Mouse (Mus musculus) midbrain, embryonic 14.5 days (tissue): ENCODE data around the gene Fmc1. TPM values are rescaled to one million over a fixed set of nuclear protein-coding genes. Genes with fewer than 3 reads are reported as not detected.

Experiments used
- ATAC-seq: fragments of 200-750 bp; cut with Nextera tagmentation; 2 replicates; pipeline ENCODE4 v1.8.0; 2017; ENCODE audit warnings: moderate number of reproducible peaks, moderate library complexity; ENCODE audit not compliant: low FRiP score, low TSS enrichment
- DNase-seq: peaks from one replicate; pipeline ENCODE4 v3.0.0-alpha.2; 2015
- H3K27ac ChIP-seq: fragments of 300-500 bp; sonication (generic); replicated peaks from 2 replicates; pipeline ENCODE4 v1.5.1; 2014; ENCODE audit warnings: mild to moderate bottlenecking, low read depth, low read length, moderate library complexity
- H3K27me3 ChIP-seq: fragments of 300-500 bp; sonication (generic); 2 replicates; pipeline ENCODE4 v1.6.1; 2014; ENCODE audit warnings: low read length, control low read depth, mixed read lengths; ENCODE audit not compliant: control insufficient read depth, insufficient read depth
- H3K36me3 ChIP-seq: fragments of 300-500 bp; sonication (generic); 2 replicates; pipeline ENCODE4 v1.6.1; 2014; ENCODE audit warnings: low read length, control low read depth; ENCODE audit not compliant: control insufficient read depth, insufficient read depth
- H3K4me1 ChIP-seq: fragments of 300-500 bp; sonication (generic); 2 replicates; pipeline ENCODE4 v1.6.1; 2014; ENCODE audit warnings: mild to moderate bottlenecking, antibody characterized with exemption, low read length, control low read depth; ENCODE audit not compliant: control insufficient read depth, insufficient read depth
- H3K4me2 ChIP-seq: fragments of 300-500 bp; sonication (generic); 2 replicates; pipeline ENCODE4 v1.6.1; 2014; ENCODE audit warnings: mild to moderate bottlenecking, low read length, moderate library complexity
- H3K4me3 ChIP-seq: fragments of 300-500 bp; sonication (generic); replicated peaks from 2 replicates; pipeline ENCODE4 v1.5.1; 2014; ENCODE audit warnings: low read depth, low read length
- H3K9ac ChIP-seq: fragments of 300-500 bp; sonication (generic); replicated peaks from 2 replicates; pipeline ENCODE4 v1.6.1; 2014; ENCODE audit warnings: mild to moderate bottlenecking, low read length, moderate library complexity
- H3K9me3 ChIP-seq: fragments of 300-500 bp; sonication (generic); 2 replicates; pipeline ENCODE4 v1.6.1; 2016; ENCODE audit warnings: low read length, control low read depth, mixed read lengths; ENCODE audit not compliant: control insufficient read depth
- WGBS: fragments of 180-500 bp; shearing (Covaris S2); extraction: QIAGEN DNeasy Blood & Tissue Kit; methylation state at CpG from one replicate; pipeline ENCODE4 v1.1.7; 2014; 5-methylcytosine and 5-hydroxymethylcytosine counted together
- microRNA-seq: library from miRNA; unstranded; fragments of <30 nt; microRNA quantifications from one replicate; pipeline ENCODE4, GENCODE M21; 2016
- polyA plus RNA-seq: library from polyadenylated mRNA; unstranded; fragments of >200 nt; fragmentation: Nextera tagmentation; extraction: Ambion mirVana; gene quantifications from 2 replicates; pipeline ENCODE4 v1.2.1, GENCODE M21; 2014

Gene Fmc1
- polyA plus RNA-seq, 1 experiment from 2014 or later = 178 TPM

DNA sequence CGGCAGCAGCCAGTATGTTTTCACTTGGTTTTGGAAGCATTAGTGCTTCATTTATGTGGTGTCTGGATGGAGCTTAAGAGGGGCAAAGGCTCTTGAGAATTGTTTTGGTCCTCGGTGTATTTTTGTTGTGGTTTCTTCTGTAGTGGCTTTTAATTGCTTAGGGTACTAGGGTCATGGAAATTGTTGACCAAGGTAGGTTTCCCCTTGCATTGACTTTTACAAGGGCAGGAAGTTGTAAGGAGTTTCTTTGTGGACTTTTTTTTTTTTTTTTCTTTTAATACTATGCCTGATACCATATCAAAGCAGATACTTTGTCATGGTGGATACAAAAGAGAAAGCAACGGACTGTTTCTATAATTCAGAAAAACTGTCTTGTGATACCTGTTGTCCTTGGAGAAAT lies 48.4 kb downstream of the Fmc1 start:
- DNase-seq (no peak), ATAC-seq (no peak)
- Histone ChIP-seq H3K27ac (no peak overlapping the region), H3K9ac (no peak overlapping the region), H3K36me3 (peaks cover 35% of the 10 kb centered on the region), H3K27me3 (no peaks in the 10 kb centered on the region), H3K4me1 (no peaks in the 10 kb centered on the region), H3K4me3 (no peak overlapping the region), H3K9me3 (no peaks in the 10 kb centered on the region), H3K4me2 (no peak overlapping the region)
- WGBS = 94% methylated on average over 3 of the region's 3 CpGs

Small RNA genes within 50 kb of the gene (microRNA-seq; reads per million reads assigned to microRNA genes)
- gene Mir7670 = not detected

Other genes starting within 250 kb of the Fmc1 start
- 8.1 and 10.2 TPM in 2 replicates for gene Zc3hav1l, start 234.2 kb upstream of the Fmc1 start, polyA plus RNA-seq
- 0.74 and 1.8 TPM in 2 replicates for gene Zc3hav1, start 178.9 kb upstream of the Fmc1 start, polyA plus RNA-seq
- 4.7 and 6.0 TPM in 2 replicates for gene Ttc26, start 152.0 kb upstream of the Fmc1 start, polyA plus RNA-seq
- gene Ubn2, start 99.6 kb upstream of the Fmc1 start, polyA plus RNA-seq = 26.7 and 27.3 TPM in 2 replicates
- 48.3 and 54.9 TPM in 2 replicates for gene Luc7l2, start 17.8 kb downstream of the Fmc1 start, polyA plus RNA-seq
- 0.12 and 0.18 TPM in 2 replicates for gene Klrg2, start 103.7 kb downstream of the Fmc1 start, polyA plus RNA-seq
- 12.9 and 25.5 TPM in 2 replicates for gene Clec2l, start 129.6 kb downstream of the Fmc1 start, polyA plus RNA-seq